In the genomic region with DNA sequence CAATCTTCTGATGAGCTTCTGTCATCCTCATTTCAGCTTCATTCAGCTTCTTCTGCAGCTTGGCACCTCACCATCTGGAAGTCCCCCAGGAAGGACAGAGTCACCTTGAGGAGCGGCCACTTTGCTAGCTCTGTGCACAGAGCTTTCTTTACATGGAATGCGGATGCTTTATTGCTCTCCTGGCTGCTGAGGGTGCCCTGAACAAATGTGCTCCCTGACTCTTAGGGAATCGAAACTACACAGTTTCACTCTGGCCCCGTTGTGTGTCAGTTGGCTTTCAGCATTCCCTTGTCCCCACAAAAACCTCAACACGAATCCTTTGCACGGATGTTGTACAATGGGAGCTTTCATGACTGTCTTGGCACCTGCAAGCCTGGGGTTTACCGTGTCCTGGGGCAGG, we compare ENCODE assay signal across 19 mouse cellular contexts.
A peak's percentile ranks its signal among the peaks of the same experiment; 100 is the strongest.
DNase-seq lines count a peak whose midpoint lies in the region; ATAC-seq and TF ChIP-seq lines count a peak whose summit lies in the region.
"Had no signal": no experiment of that assay in that cellular context is flagged by ENCODE, and none has a peak within 500 bp of the region (broad histone marks: within the 10 kb centered on the region; RNA-seq: fewer than 3 reads in every experiment).

No protein-coding gene starts in this region.

- no peak for TF ChIP-seq POLR2A in myocyte (IDR thresholded peaks at IDR 0.05; ENCODE audit: insufficient read length, low read depth)

- no peaks in the 10 kb centered on the region for H3K4me1 ChIP-seq in lung, postnatal 0 days (ENCODE audit: insufficient read depth, low read depth, low read length)
- H3K4me1 ChIP-seq in hindbrain, embryonic 12.5 days: no peaks in the 10 kb centered on the region
- H3K4me1 ChIP-seq: embryonic facial prominence, embryonic 12.5 days; heart, embryonic 13.5 days; midbrain, embryonic 12.5 days; neural tube, embryonic 12.5 days had no signal

- 57% methylated on average over 7 of the region's 7 CpGs for WGBS in lung, postnatal 0 days
- 82% methylated on average over 7 of the region's 7 CpGs for WGBS in hindbrain, embryonic 12.5 days

- peak overlapping the region; percentile 54; the same call in 1 of the 2 replicates for H3K27ac ChIP-seq in lung, postnatal 0 days (ENCODE audit: low read length)
- no peak overlapping the region for H3K27ac ChIP-seq in hindbrain, embryonic 12.5 days
- H3K27ac ChIP-seq: embryonic facial prominence, embryonic 12.5 days; heart, embryonic 13.5 days; layer of hippocampus, adult 2 months; macrophage; midbrain, embryonic 12.5 days; neural tube, embryonic 12.5 days had no signal

- no peak for TF ChIP-seq CTCF in lung, postnatal 0 days (IDR thresholded peaks at IDR 0.05)

- no peak overlapping the region for H3K9ac ChIP-seq in lung, postnatal 0 days (replicated peaks; ENCODE audit: low read depth)
- H3K9ac ChIP-seq in hindbrain, embryonic 12.5 days: no peak overlapping the region
- H3K9ac ChIP-seq: embryonic facial prominence, embryonic 12.5 days; heart, embryonic 13.5 days; midbrain, embryonic 12.5 days; neural tube, embryonic 12.5 days had no signal

- H3K36me3 ChIP-seq in lung, postnatal 0 days (ENCODE audit: insufficient read depth, low read length): no peaks in the 10 kb centered on the region
- no peaks in the 10 kb centered on the region for H3K36me3 ChIP-seq in myocyte (ENCODE audit: control insufficient read depth, insufficient read depth)
- no peaks in the 10 kb centered on the region for H3K36me3 ChIP-seq in hindbrain, embryonic 12.5 days
- H3K36me3 ChIP-seq: embryonic facial prominence, embryonic 12.5 days; heart, embryonic 13.5 days; midbrain, embryonic 12.5 days; neural tube, embryonic 12.5 days had no signal

- peak; percentile 28 for DNase-seq in adrenal gland, postnatal 14 days
- DNase-seq in adrenal gland, adult 18-20 months (ENCODE audit: low spot score in 2 of 2): no peak
- DNase-seq in lung, adult 18-20 months: peak; percentile 18 to 37
- no peak for DNase-seq in lung, postnatal 25 days (ENCODE audit: low spot score)
- DNase-seq in lung, postnatal 0 days (ENCODE audit: low spot score): peak; percentile 73
- DNase-seq in right cerebral cortex, postnatal 10 days (ENCODE audit: low spot score in 2 of 2): no peak
- DNase-seq: cerebellum, adult 9-10 months; kidney, adult 18-20 months; kidney, postnatal 14 days had no signal

- H3K79me2 ChIP-seq in myocyte (ENCODE audit: control insufficient read depth, insufficient read depth): no peaks in the 10 kb centered on the region

- no peaks in the 10 kb centered on the region for H3K9me3 ChIP-seq in lung, postnatal 0 days (ENCODE audit: low read length)
- no peaks in the 10 kb centered on the region for H3K9me3 ChIP-seq in hindbrain, embryonic 12.5 days (replicated peaks)
- H3K9me3 ChIP-seq: embryonic facial prominence, embryonic 12.5 days; heart, embryonic 13.5 days; midbrain, embryonic 12.5 days; neural tube, embryonic 12.5 days had no signal

- no peaks in the 10 kb centered on the region for H3K27me3 ChIP-seq in lung, postnatal 0 days (replicated peaks; ENCODE audit: insufficient read depth, low read length)
- no peaks in the 10 kb centered on the region for H3K27me3 ChIP-seq in myocyte (ENCODE audit: control insufficient read depth, insufficient read depth, insufficient read length)
- no peaks in the 10 kb centered on the region for H3K27me3 ChIP-seq in hindbrain, embryonic 12.5 days
- H3K27me3 ChIP-seq: embryonic facial prominence, embryonic 12.5 days; heart, embryonic 13.5 days; midbrain, embryonic 12.5 days; neural tube, embryonic 12.5 days had no signal

- peak; percentile 76 for ATAC-seq in lung, postnatal 0 days
- ATAC-seq in hindbrain, embryonic 12.5 days (ENCODE audit: low FRiP score): no peak
- ATAC-seq: forebrain, embryonic 14.5 days had no signal

- H3K4me2 ChIP-seq in lung, postnatal 0 days (replicated peaks; ENCODE audit: low read depth, low read length): peak overlapping the region; percentile 19
- peak overlapping the region; percentile 58 for H3K4me2 ChIP-seq in myocyte (ENCODE audit: low read depth)
- no peak overlapping the region for H3K4me2 ChIP-seq in hindbrain, embryonic 12.5 days (replicated peaks)
- H3K4me2 ChIP-seq: embryonic facial prominence, embryonic 12.5 days; heart, embryonic 13.5 days; liver, embryonic 11.5 days; midbrain, embryonic 12.5 days; neural tube, embryonic 12.5 days had no signal

- H3ac ChIP-seq in myocyte (ENCODE audit: control insufficient read depth, insufficient read length): no peak overlapping the region

- no peak overlapping the region for H3K4me3 ChIP-seq in lung, postnatal 0 days (ENCODE audit: low read depth, low read length)
- no peak overlapping the region for H3K4me3 ChIP-seq in myocyte
- no peak overlapping the region for H3K4me3 ChIP-seq in hindbrain, embryonic 12.5 days
- H3K4me3 ChIP-seq: embryonic facial prominence, embryonic 12.5 days; heart, embryonic 13.5 days; layer of hippocampus, adult 2 months; midbrain, embryonic 12.5 days; neural tube, embryonic 12.5 days had no signal

- 0 out of 2 replicates have a peak, but pooled peaks have one; percentile 19 for TF ChIP-seq EP300 in lung, postnatal 0 days (IDR thresholded peaks at IDR 0.05)

TF ChIP-seq in myocyte, 11 proteins besides CTCF, POLR2A, EP300 and RAD21:
- TF ChIP-seq MYOD1 (IDR thresholded peaks at IDR 0.05; ENCODE audit: control insufficient read depth in 1 of 3, insufficient read length in 2 of 3, low read depth in 2 of 3) (peak in 1 of 3 experiments; percentile 44), TCF3 (IDR thresholded peaks at IDR 0.05; ENCODE audit: insufficient read length, low read depth) (no peak), MYOG (IDR thresholded peaks at IDR 0.05; ENCODE audit: control insufficient read depth in 1 of 3, insufficient read depth in 1 of 3, insufficient read length in 2 of 3, low read depth in 2 of 3) (peak in 2 of 3 experiments; percentile 32 to 33), SRF (IDR thresholded peaks at IDR 0.05; ENCODE audit: control insufficient read depth, insufficient read length, low read depth) (no peak)

Comparison
In these comparisons a context has a peak if more than half of its experiments do, and no peak if none do; other contexts are left out.
1. DNase-seq: peak in adrenal gland, postnatal 14 days (single experiment), lung, adult 18-20 months (2 of 2) and lung, postnatal 0 days (single experiment); none in adrenal gland, adult 18-20 months (0 of 2), lung, postnatal 25 days (single experiment) and right cerebral cortex, postnatal 10 days (0 of 2).